Mouse (Mus musculus) C2C12 (cell line): ENCODE data around the gene Srsf6.
"Not testable (repeated sequence)": the region's sequence is repeated elsewhere in the genome, so short reads cannot be mapped to it uniquely, and the experiment has no call there.

ENCODE experiments used
- CTCF ChIP-seq: IDR thresholded peaks from one replicate; pipeline ENCODE4 v1.5.1; 2011; ENCODE audit not compliant: control insufficient read depth, insufficient read depth, insufficient read length
- MAX ChIP-seq: IDR thresholded peaks from one replicate; pipeline ENCODE4 v1.6.1; 2011; ENCODE audit warnings: mild to moderate bottlenecking, control low read depth
- MYOG ChIP-seq: IDR thresholded peaks from one replicate; pipeline ENCODE4 v1.6.1; 2011; ENCODE audit not compliant: control insufficient read depth, insufficient read length; ENCODE audit errors: extremely low read depth
- USF1 ChIP-seq: IDR thresholded peaks from one replicate; pipeline ENCODE4 v1.6.1; 2011; ENCODE audit warnings: low read depth, mild to moderate bottlenecking, control low read depth, moderate library complexity

DNA sequence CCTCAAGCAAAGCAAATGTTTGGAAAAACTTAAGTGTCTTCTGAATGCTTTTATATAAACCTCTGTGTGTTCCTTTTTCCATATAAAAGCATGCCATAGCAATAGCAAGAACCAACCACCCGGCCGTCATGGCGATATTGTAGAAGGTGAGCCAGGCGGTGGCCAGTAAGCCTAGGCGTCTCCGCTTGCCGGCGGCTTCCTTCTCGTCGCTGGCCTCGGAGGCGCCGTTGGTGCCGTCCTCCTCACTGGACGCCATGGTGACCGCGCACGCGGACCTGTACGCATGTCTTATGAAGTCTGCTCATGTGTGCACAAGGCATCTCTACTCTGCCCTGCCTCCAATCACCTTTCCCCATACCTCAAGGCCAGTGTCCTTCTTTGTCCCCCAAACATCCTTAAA lies 32.1 kb upstream of the Srsf6 start:
- not testable (repeated sequence) for TF ChIP-seq CTCF, MYOG, USF1, MAX
